Mouse (Mus musculus) lung, adult 18-20 months (tissue): Measurements from ENCODE around the gene Mfap5.
A peak's percentile ranks its signal among the peaks of the same experiment; 100 is the strongest.
"Not testable (repeated sequence)": the region's sequence is repeated elsewhere in the genome, so short reads cannot be mapped to it uniquely, and the experiment has no call there.

Experiments
- DNase-seq, 2 experiments: peaks; one replicate each; pipeline ENCODE4 v3.0.0; 2022; ENCODE audit warnings: mixed read lengths in 2 of 2

Gene Mfap5

DNA sequence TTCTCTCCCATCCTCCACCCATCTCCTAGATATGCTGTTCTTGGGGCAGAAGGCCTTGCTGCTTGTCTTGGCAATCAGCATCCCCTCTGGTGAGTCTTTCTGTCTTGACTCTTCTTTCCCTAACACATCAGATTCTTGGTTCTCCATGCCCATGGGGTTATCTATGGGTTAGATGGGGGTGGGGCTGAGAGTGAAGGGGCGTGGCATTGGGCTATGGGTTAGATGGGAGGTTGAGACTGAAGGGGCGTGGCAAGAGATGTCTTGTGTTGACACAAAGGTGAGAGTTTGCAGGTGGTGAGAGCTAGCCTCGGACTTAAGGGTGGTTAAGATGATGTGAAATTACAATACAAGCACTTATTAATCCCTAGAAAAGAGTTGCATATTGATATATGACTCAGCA lies 8.7 kb downstream of the Mfap5 start:
- no peak for DNase-seq

DNA sequence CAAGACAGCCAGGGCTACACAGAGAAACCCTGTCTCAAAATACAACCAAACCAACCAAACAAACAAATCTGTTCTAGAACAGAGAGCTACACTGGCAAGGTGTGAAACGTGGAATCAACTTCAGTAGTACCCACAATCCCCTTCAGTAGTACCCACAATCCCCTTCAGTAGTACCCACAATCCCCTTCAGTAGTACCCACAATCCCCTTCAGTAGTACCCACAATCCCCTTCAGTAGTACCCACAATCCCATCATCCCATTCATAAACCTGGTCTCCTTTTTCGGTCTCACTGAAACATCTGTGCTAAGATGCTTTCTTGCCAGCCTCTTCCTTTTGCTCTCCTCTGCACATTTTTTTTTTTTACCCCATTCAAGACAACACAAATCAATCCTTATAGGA lies 10.1 kb downstream of the Mfap5 start:
- not testable (repeated sequence) for DNase-seq

DNA sequence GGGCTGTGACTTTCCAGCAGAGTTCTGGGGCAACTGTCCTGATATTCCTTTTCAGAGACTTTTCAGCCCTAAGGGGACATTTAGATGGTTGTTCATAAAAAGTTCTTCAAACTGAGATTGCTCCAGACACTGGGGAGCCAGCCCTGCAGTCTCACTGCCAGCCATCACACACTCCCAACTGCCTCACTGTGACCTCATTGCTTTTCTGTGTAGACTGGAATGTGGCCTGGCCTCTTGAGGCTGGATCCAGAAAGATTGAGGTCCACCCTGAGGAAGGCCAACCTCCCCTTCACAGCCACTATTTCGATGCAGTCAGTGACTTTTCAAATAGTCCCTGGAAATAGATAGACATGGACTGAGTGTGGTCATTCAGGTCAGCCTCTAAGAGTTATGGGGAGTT lies 12.0 kb downstream of the Mfap5 start:
- DNase-seq, result no peak

DNA sequence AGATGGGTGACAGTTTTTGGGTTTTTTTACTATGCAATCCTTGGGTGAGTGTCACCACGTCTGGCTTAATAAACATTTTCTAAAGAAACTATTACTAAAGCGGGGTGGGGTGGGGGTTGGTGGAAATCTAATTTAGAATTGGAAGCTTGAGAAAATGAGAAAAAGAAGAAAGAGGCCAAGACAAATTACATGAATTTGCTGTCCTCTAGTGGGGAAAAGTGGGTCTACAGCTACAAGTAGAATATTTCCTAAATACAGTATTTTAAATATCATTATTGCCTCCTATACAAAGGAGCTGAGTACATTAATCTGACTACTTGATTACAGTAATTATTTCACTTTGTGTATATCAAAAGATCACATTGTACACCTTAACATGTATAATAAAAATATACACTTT lies 13.7 kb downstream of the Mfap5 start:
- DNase-seq, result no peak

DNA sequence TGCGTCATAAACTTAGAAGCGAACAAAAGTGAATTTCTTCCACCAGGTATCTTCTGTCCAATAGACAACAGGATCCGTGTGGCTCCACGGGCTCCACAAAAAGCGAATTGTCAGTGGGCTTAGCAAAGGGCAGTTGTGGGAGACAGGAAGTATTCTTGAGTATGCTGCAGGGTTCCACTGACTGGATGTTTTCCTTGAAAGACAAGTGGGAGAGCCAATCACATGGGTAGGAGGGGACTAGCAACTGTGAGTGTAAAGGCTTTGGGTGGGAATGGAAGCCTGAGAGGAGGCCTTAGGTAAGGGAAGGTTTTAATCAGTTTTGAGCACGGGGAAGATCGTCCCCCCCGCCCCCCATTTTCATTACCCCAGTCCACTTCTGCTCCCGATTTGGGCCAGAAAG lies 16.9 kb downstream of the Mfap5 start:
- no peak for DNase-seq

DNA sequence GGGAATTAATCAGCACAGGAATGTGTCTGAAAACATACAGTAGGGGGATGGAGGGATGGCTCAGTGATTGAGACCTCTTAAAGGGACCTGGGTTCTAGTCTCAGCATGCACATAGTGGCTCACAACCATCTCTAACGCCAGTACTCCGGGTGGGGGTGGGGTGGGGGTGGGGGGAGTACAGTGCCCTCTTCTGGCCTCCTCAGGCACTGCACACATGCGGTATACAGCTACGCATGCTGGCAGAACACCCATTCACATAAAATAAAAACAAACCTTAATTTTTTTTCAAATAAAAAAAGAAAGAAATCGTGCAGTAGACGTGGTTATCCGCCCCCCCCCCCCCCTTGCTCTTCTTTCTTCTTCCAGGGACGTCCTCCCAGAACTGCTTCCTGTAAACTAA lies 17.6 kb downstream of the Mfap5 start:
- DNase-seq, result no peak

DNA sequence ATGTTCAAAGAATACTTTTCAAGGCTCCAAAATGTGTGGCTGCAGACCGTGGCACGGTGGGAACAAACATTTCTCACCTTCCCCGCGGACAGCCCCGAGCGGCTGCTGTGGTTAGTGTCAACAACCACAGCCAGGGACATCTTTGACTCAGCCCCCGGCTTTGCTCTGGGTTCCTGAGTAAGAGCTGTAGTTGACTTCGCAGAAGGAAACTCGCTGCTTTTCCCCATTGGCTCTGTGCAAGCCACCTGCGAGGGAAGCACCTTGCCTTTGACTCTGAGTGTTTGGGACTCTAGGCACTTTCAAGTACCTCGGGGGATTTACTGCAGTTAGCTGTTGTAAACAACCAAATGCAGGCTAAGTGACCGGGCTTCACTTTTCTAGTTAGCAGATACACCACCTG lies 22.0 kb downstream of the Mfap5 start:
- DNase-seq, result no peak

DNA sequence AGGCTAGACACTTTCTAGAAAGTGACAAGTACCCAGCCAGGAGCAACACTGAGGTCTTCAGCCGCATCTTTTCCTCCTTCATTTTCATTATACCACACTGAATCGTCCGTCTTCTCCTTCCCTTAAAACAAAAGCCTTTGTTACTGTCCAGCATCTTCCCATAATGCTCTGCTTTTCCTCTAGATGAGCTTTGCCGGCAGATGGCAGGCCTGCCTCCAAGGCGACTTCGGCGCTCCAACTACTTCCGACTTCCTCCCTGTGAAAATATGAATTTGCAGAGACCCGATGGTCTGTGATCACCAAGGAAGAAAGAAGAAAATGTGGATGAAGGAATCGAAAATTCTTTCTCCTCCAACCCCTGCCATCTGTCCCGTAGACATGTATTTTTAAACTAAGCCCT lies 22.5 kb downstream of the Mfap5 start:
- no peak for DNase-seq

DNA sequence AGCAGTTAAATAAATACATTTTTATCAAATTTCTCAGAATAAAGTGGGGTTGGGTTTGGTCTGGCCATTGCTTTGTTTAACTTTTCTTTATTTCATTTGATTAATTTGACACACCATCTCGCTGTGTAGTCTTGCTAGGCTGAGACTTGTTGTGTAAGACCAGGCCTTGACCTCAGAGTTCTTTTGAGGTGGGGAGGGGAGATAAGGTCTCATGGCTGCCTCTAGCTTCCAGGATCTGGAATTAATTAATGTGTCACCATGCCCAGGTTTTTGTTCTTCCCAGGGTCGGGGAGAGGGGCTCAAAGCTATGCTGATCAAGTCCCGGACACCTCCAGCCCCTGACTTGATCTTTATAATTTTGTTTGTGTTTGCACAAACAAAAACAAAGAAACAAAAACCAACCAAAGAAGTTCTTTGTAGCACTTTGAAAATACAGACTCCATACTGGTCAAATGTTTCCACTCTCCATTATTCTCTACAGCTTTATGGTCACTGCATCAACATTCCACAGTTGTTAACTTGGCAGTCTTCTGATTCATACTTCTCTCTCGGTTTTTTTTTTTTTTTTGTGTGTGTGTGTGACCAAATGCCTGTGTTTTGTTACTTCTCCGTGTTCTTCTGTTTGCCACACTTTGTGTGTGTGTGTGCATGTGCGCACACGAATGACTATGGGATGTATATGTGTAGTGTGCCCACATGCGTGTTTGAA lies 26.0 kb downstream of the Mfap5 start:
- DNase-seq, result no peak

DNA sequence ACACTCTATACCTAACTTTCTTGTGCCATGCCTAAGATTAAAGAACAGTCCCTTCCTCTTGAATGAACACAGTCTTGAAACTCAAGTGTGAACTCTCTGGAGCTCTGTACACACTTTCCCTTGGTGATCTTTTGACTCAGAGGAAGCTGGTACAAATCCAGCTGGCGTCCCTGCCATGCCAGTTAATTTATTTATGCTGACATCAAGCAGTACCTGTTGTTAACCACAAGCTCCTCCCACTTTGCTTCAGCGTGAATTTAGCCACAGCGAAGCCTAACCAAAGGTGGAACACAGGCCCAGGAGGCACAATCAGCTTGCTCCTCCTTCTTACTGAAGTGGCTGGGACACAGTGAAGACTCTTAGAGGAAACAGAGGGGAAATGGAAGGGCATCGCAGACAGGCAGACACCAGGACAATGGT lies 27.2 kb downstream of the Mfap5 start:
- DNase-seq, result peak; percentile 59 to 79

DNA sequence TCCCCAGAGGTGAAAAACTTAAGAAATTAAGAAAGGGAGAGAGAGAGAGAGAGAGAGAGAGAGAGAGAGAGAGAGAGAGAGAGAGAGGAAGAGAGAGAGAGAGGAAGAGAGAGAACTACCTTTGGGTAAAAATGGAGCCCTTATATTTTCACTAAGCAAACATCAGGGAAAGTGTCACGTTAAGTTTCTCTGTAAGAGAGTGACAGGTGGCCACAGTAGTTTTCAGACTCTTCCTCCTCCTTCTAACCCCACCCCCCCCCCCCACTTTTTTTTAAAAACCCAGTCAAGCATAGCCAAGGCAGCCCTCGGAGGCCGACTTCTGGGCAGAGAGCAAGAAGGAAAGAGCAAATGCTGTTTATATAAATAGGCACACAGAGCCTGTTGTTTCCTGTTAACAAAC lies 28.4 kb downstream of the Mfap5 start:
- no peak for DNase-seq

DNA sequence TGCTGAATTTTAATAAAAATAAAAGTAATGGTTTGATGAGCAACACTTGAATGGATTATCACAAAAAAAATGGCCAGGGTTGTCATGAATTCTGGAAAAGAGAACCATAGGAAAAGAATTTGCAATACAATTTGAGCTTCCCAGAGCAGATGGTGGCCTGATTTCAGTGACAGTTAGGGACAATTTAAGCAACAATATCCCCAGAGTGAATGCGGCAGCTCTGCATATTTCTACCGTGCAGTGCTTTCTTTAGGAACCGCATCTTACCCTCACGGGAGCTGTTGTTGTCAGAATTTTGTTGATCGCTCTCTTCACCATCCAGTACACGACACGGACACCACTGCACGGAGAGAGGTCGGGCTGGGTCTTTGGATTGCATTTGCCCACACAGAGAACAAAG lies 33.9 kb downstream of the Mfap5 start:
- DNase-seq, result no peak

DNA sequence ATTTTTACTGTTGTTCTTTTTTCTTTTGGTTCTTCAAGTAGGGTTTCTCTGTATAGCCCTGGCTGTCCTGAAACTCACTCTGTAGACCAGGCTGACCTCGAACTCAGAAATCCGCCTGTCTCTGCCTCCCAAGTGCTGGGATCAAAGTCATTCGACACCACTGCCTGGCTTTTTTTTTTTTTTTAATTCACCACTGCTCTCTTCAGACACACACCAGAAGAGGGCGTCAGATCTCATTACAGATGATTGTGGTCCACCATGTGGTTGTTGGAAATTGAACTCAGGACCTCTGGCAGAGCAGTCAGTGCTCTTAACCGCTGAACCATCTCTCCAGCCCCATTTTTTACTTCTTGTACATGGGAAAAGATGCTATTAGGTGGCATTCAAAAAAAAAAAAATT lies 36.8 kb downstream of the Mfap5 start:
- DNase-seq, result not testable (repeated sequence)

DNA sequence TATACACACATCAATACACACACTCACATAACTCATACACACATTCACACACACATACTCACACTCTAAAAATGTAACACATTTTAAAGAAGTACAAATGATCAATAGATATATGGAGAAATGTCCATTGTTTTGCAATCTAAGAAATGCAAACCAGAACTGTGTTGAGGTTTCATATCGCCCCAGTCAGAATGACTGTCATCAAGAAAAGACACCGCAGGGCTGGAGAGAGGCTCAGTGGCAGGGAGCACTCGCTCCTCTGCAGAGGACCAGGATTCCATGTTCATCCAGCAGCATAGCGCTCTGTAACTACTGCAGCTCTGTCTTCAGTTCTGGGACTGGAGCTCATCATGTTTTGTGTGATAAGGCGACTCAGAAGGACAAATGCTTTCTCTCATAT lies 37.9 kb downstream of the Mfap5 start:
- no peak for DNase-seq

DNA sequence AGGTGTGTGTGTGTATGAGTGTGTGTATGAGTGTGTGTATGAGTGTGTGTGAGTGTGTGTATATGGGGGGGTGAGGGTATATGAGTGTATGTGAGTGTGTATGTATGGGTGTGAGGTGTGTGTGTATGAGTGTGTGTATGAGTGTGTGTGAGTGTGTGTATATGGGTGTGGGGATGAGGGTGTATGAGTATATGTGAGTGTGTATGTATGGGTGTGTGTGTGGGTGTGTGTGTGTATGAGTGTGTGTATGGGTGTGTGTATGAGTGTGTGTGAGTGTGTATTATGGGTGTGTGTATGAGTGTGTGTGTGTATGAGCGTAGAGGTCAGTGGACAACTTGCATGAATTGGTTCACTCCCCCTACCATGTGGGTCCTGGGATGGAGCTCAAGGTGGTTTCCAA lies 39.0 kb downstream of the Mfap5 start:
- DNase-seq, result no peak

DNA sequence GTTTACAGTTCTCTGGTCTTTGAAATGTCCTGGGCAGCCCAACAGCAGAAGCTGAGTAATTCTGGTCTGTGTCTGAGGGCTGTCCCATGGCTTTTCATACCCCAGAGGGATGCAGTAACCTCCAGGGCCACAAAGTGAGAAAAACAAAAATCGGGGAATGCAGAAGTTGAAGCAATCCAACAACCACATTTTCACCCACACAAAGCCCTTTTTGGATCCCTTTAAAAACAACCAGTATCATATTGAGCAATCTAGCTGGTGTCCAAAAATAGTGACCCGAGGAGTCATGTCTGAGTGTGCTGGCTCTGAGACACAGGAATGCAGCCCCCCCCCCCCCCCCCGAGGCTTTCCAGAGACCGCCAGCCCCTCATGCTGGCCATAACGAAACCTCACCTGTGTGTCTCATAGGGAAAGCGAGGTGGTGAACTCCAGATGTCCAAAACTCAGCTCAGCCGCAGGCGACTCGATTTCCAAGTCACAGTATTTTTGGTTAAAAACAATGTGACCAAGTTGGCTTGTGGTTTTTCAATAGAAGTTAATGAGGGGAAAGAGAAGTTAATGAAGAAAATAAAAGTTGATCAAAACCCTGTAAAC lies 39.7 kb downstream of the Mfap5 start:
- DNase-seq, result peak in 1 of 2 experiments; percentile 27

DNA sequence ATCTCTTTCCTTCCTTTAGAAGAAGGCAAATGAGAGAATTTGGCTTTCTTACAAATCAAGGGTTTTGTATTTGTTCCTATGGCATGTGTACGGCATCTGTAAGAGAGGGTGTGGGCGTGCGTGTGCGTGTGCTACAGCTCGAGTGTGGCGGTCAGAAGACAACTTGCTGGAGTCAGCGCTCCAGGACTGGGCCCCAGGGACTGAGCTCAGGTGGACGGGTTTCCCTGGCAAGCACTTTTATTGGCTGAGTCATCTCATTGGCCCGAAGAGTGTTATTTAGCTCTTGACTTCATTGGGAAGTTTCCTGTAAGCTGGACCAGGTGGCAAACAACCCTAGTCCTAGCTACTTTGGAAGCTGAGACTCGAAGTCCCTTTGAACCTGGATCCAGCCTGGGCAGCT lies 40.3 kb downstream of the Mfap5 start:
- no peak for DNase-seq

DNA sequence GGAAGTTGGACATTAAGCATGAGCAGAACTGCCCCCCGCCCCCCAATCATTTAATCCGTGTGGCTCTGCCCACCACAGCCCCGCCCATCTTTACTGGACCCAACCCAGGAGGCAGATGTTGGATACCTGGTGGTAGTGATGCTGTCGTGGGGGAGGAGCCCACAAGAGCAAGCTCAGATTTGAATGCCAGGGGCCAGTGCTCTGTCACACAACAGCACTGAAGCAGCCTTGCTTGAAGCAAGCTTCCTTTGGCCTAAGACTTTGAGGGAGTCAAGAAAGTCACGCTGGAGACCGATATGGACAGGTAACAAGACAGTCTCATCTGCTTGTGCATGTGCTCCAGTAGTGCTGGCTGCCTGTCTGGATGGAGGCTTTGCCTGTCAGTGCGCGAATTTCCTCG lies 48.0 kb downstream of the Mfap5 start, which contains the start of gene Aicda:
TSS of gene Aicda (plus strand) at position 196 of the 400 bp plus-strand sequence.
- DNase-seq, result no peak

DNA sequence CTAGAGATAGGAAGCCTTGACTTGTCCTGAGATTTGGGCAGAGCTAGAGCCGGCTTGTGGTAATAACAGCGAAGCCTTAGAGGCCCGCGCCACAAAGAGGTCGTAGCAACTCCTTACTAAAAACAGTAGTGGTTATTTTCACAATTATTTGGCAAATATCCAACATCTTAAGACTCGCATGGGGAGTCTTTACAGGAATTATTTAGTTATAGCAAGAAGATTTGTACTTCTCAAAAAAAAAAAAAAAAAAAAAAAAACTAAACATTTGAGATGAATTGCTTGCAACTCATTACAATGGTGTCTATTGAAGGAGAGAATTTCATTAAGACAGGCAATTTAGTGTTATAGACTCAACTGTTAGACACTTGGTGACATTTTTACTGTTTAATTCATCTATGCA lies 48.5 kb downstream of the Mfap5 start:
- no peak for DNase-seq

DNA sequence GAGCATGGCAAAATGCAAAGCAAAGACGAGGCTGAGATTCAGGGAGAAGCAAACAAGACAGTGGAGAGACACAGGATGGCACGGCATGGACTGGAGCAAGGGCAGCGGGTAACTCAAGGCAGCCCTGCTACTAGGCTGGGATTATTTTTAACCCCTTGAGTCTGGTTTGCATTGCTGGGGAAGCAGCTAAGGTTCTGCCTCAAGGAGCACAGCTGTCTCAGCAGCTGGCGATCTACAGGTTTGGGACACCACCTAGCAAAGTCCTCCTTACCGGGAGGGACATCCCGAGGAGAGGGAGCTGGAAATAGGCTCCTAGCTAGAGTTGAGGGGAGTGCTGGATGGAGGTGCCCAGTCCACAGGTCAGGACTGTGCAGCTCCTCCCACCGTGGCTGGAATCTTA lies 49.6 kb downstream of the Mfap5 start:
- no peak for DNase-seq

DNA sequence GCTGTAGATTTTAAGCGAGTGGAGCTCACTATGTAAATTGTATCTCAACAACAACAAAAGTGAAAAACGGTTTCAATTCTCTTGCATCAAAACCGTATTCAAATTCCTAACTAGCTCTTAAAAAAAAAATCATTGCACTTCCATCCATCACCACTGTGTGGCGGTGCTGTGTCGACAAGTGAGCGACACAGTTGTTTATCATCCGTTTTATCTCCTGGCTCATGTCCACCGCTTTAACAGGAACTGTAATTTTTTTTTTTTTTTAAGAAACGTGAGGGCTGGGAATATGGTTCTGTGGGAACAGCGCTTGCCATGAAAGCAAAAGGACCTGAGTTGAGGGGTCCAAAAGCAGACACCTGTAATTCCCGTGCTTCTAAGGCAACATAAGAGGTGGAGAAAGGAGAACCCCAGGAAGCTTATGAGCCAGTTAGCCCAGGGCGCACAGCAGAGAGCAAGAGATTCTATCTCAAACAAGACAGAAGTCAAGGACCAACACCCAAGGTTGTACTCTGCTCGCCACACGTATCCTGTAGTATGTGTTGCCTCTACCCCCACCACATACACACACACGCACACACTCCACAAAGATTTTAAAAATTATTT lies 51.4 kb downstream of the Mfap5 start:
- peak; percentile 37 to 62 for DNase-seq

DNA sequence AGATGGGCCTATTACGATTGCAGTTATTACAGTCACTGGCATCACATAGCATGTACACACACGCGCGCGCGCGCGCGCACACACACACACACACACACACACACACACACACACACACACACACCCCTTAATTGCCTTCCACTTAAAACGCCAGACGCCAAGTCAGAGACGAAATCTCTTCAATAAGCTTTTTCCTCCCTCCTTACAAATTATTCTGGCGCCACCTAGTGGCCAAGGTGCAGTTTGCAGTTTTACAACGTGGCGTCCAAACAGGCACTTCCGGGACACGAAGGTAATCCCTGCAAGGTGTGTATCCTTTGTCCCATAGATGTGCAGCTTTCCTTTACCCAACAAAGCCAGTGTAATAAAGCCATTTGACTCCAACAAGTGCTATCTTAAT lies 54.8 kb downstream of the Mfap5 start:
- DNase-seq, result peak; percentile 67 to 72

DNA sequence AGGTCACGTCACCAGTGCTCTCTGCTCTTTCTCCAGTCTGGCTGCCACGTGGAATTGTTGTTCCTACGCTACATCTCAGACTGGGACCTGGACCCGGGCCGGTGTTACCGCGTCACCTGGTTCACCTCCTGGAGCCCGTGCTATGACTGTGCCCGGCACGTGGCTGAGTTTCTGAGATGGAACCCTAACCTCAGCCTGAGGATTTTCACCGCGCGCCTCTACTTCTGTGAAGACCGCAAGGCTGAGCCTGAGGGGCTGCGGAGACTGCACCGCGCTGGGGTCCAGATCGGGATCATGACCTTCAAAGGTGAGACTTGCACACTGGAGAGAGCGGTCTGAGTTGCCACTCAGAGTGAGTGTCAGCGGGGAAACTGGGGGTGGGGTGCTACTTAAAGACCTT lies 55.4 kb downstream of the Mfap5 start:
- no peak for DNase-seq

DNA sequence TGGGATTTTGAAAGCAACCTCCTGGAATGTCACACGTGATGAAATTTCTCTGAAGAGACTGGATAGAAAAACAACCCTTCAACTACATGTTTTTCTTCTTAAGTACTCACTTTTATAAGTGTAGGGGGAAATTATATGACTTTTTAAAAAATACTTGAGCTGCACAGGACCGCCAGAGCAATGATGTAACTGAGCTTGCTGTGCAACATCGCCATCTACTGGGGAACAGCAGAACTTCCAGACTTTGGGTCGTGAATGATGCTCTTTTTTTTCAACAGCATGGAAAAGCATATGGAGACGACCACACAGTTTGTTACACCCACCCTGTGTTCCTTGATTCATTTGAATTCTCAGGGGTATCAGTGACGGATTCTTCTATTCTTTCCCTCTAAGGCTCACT lies 56.8 kb downstream of the Mfap5 start:
- peak in 1 of 2 experiments; percentile 27 for DNase-seq
